Mouse (Mus musculus): ENCODE results near the gene Camta1. TPM values are rescaled to one million over a fixed set of nuclear protein-coding genes. Genes with fewer than 3 reads are reported as not detected.

The Camta1 gene
- polyA plus RNA-seq, 1 experiment from 2014 or later, result 130 TPM

- Histone ChIP-seq H3K9ac (replicated peaks) (no peak overlapping the region), H3K27me3 (no peaks in the 10 kb centered on the region), H3K4me2 (replicated peaks) (no peak overlapping the region), H3K4me1 (no peaks in the 10 kb centered on the region), H3K27ac (replicated peaks) (no peak overlapping the region), H3K9me3 (no peaks in the 10 kb centered on the region), H3K36me3 (no peaks in the 10 kb centered on the region), H3K4me3 (no peak overlapping the region)
- 93% methylated on average over 13 of the region's 13 CpGs for WGBS
- no peak for ATAC-seq (replicated peaks)
Measured at GRCm38 (mm10) chr4:151005656-151006318, 855.9 kb downstream of the Camta1 start.

- Histone ChIP-seq H3K36me3 (no peaks in the 10 kb centered on the region), H3K27me3 (no peaks in the 10 kb centered on the region), H3K9ac (replicated peaks) (no peak overlapping the region), H3K4me3 (no peak overlapping the region), H3K4me2 (replicated peaks) (no peak overlapping the region), H3K4me1 (no peaks in the 10 kb centered on the region), H3K27ac (replicated peaks) (no peak overlapping the region), H3K9me3 (no peaks in the 10 kb centered on the region)
- WGBS, result 69% methylated on average over 13 of the region's 13 CpGs
- ATAC-seq (replicated peaks), result no peak
Measured at GRCm38 (mm10) chr4:151001397-151001796, 860.3 kb downstream of the Camta1 start.

- Histone ChIP-seq H3K27ac (replicated peaks) (no peak overlapping the region), H3K4me3 (no peak overlapping the region), H3K36me3 (no peaks in the 10 kb centered on the region), H3K4me1 (no peaks in the 10 kb centered on the region), H3K9ac (replicated peaks) (no peak overlapping the region), H3K27me3 (no peaks in the 10 kb centered on the region), H3K4me2 (replicated peaks) (no peak overlapping the region), H3K9me3 (no peaks in the 10 kb centered on the region)
- WGBS, result 95% methylated on average over 9 of the region's 9 CpGs
- ATAC-seq (replicated peaks), result no peak
Measured at GRCm38 (mm10) chr4:150998626-150999025, 863.0 kb downstream of the Camta1 start.

- 92% methylated on average over 7 of the region's 7 CpGs for WGBS
- no peak for ATAC-seq (replicated peaks)
- Histone ChIP-seq H3K36me3 (no peaks in the 10 kb centered on the region), H3K9me3 (no peaks in the 10 kb centered on the region), H3K27me3 (no peaks in the 10 kb centered on the region), H3K4me3 (no peak within 1 kb of the TSS), H3K27ac (replicated peaks) (no peak within 1 kb of the TSS), H3K4me1 (no peaks in the 10 kb centered on the region), H3K4me2 (replicated peaks) (no peak within 1 kb of the TSS), H3K9ac (replicated peaks) (no peak within 1 kb of the TSS)
Measured at GRCm38 (mm10) chr4:150996797-150997196, 864.9 kb downstream of the Camta1 start, which contains the start of gene Uts2. Gene Uts2 (plus strand): TSS chr4:150997097.

DNA sequence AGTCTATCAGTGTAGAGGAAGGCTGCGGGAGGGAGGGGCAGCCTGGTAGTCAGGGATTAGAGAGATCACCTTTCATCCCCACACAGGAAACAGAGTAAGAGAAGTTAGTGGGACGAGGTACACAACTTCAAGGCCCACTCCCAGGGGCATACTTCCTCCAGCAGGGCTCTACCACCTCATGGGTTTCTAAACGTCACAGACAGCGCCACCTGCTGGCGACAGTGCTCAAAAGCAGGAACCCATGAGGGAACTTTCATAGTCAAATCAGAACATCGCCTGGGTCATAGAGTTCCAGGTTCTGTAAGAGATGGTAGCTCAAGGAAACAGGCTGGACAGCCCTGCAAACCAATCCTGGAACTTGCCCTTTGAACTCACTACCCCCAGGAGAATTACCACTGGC, 871.5 kb downstream of the Camta1 start:
- Histone ChIP-seq H3K4me1 (no peaks in the 10 kb centered on the region), H3K9me3 (no peaks in the 10 kb centered on the region), H3K9ac (replicated peaks) (no peak overlapping the region), H3K27me3 (no peaks in the 10 kb centered on the region), H3K27ac (replicated peaks) (no peak overlapping the region), H3K4me2 (replicated peaks) (no peak overlapping the region), H3K36me3 (no peaks in the 10 kb centered on the region), H3K4me3 (no peak overlapping the region)
- no peak for ATAC-seq (replicated peaks)
- WGBS, result 53% methylated on average over 6 of the region's 6 CpGs

DNA sequence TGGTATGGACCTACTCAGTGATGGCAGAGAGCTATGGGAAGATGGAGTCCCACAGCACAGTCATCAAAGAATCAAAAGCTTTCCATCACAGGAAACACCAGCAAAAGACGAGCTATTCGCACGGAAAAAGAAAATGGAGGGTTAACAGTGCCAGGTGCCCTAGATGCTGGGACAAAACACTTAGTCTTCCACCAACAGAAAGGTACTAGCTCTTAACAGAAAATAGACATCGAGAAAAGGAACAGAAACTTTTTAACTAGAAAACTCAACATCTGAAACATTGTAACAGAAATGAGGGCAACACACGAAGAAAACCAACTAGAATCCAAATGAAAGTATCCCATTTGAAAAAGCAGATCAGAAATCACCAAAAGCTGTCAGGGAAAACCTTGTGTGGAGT, 881.5 kb downstream of the Camta1 start:
- no peaks in the 10 kb centered on the region for H3K27me3 ChIP-seq
- no peak for ATAC-seq (replicated peaks)
- 87% methylated on average over 5 of the region's 5 CpGs for WGBS
- no peak overlapping the region for H3K4me2 ChIP-seq (replicated peaks)
- H3K27ac ChIP-seq (replicated peaks), result no peak overlapping the region
- no peaks in the 10 kb centered on the region for H3K9me3 ChIP-seq
- H3K9ac ChIP-seq (replicated peaks), result no peak overlapping the region
- H3K36me3 ChIP-seq, result no peaks in the 10 kb centered on the region
- no peak overlapping the region for H3K4me3 ChIP-seq
- H3K4me1 ChIP-seq, result no peaks in the 10 kb centered on the region

GRCm38 (mm10) chr4:150979455-150979854, 882.2 kb downstream of the Camta1 start:
- ATAC-seq (replicated peaks), result no peak
- H3K9ac ChIP-seq (replicated peaks), result no peak overlapping the region
- no peaks in the 10 kb centered on the region for H3K9me3 ChIP-seq
- WGBS, result 90% methylated on average over 9 of the region's 9 CpGs
- no peaks in the 10 kb centered on the region for H3K36me3 ChIP-seq
- H3K27me3 ChIP-seq, result no peaks in the 10 kb centered on the region
- no peaks in the 10 kb centered on the region for H3K4me1 ChIP-seq
- H3K4me2 ChIP-seq (replicated peaks), result no peak overlapping the region
- H3K27ac ChIP-seq (replicated peaks), result no peak overlapping the region
- no peak overlapping the region for H3K4me3 ChIP-seq

- no peaks in the 10 kb centered on the region for H3K27me3 ChIP-seq
- no peaks in the 10 kb centered on the region for H3K36me3 ChIP-seq
- H3K9me3 ChIP-seq, result no peaks in the 10 kb centered on the region
- no peaks in the 10 kb centered on the region for H3K4me1 ChIP-seq
- H3K4me2 ChIP-seq (replicated peaks), result no peak overlapping the region
- H3K4me3 ChIP-seq, result no peak overlapping the region
- no peak overlapping the region for H3K27ac ChIP-seq (replicated peaks)
- WGBS, result 69% methylated on average over 21 of the region's 21 CpGs
- ATAC-seq (replicated peaks), result no peak
- H3K9ac ChIP-seq (replicated peaks), result no peak overlapping the region
Measured at GRCm38 (mm10) chr4:150978156-150978910, 883.3 kb downstream of the Camta1 start.

DNA sequence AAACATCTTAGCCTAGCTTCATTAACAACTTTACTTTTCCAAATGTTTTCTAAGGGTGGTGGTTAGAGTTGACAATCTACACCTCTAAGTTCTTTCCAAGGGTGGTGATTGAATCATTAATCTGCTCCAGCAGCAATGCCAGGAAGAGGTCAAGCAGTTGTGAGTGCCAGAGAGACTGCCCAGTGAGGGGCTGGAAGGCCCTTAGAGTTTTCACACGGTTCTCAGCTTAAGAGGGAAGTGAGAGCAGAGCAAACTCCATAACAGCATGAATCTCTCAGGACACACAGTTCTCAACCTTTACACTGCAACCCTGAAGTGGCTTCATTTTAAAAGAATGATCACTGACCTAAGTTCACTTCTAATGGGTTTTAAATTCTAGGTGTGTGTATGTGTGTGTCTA, 886.5 kb downstream of the Camta1 start:
- no peak for ATAC-seq (replicated peaks)
- H3K4me3 ChIP-seq, result no peak overlapping the region
- 54% methylated on average over 1 of the region's 1 CpGs for WGBS
- no peaks in the 10 kb centered on the region for H3K9me3 ChIP-seq
- H3K4me1 ChIP-seq, result no peaks in the 10 kb centered on the region
- H3K36me3 ChIP-seq, result no peaks in the 10 kb centered on the region
- H3K27ac ChIP-seq (replicated peaks), result no peak overlapping the region
- no peaks in the 10 kb centered on the region for H3K27me3 ChIP-seq
- no peak overlapping the region for H3K9ac ChIP-seq (replicated peaks)
- no peak overlapping the region for H3K4me2 ChIP-seq (replicated peaks)

GRCm38 (mm10) chr4:150973264-150973663, 888.4 kb downstream of the Camta1 start:
- Histone ChIP-seq H3K9ac (replicated peaks) (no peak overlapping the region), H3K4me2 (replicated peaks) (no peak overlapping the region), H3K9me3 (no peaks in the 10 kb centered on the region), H3K36me3 (no peaks in the 10 kb centered on the region), H3K4me3 (no peak overlapping the region), H3K27ac (replicated peaks) (no peak overlapping the region), H3K27me3 (no peaks in the 10 kb centered on the region), H3K4me1 (no peaks in the 10 kb centered on the region)
- no peak for ATAC-seq (replicated peaks)
- WGBS, result 83% methylated on average over 8 of the region's 8 CpGs

DNA sequence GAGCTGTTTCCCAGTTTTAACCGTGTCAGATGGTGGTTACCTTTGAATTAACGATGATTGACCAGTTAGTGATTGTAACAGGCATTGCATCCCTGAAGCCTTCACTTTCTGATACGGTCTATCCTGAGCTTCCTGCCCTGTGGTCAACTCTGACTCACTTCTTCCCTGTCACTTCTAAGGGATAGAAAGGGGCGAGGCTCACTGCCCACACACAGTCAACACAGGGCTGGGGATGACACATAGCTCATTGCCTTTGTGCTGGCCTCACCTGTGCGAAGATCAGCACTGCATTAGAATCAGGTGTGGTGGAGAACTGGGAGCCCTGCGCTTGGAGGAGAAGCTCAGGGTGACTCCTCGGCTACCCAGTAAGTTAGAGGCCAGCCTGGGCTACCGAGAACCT, 892.7 kb downstream of the Camta1 start:
- no peaks in the 10 kb centered on the region for H3K9me3 ChIP-seq
- H3K4me2 ChIP-seq (replicated peaks), result no peak overlapping the region
- no peaks in the 10 kb centered on the region for H3K36me3 ChIP-seq
- no peak overlapping the region for H3K4me3 ChIP-seq
- H3K27ac ChIP-seq (replicated peaks), result no peak overlapping the region
- H3K4me1 ChIP-seq, result 0 out of 2 replicates have a peak, but pooled peaks cover 3% of the 10 kb centered on the region
- H3K27me3 ChIP-seq, result no peaks in the 10 kb centered on the region
- ATAC-seq (replicated peaks), result no peak
- H3K9ac ChIP-seq (replicated peaks), result no peak overlapping the region
- WGBS, result 90% methylated on average over 8 of the region's 8 CpGs

- H3K9me3 ChIP-seq, result no peaks in the 10 kb centered on the region
- WGBS, result 22% methylated on average over 7 of the region's 7 CpGs
- no peaks in the 10 kb centered on the region for H3K27me3 ChIP-seq
- ATAC-seq (replicated peaks), result no peak
- no peak overlapping the region for H3K4me2 ChIP-seq (replicated peaks)
- H3K9ac ChIP-seq (replicated peaks), result no peak overlapping the region
- H3K4me3 ChIP-seq, result no peak overlapping the region
- no peak overlapping the region for H3K27ac ChIP-seq (replicated peaks)
- 0 out of 2 replicates have a peak, but pooled peaks cover 6% of the 10 kb centered on the region for H3K4me1 ChIP-seq
- no peaks in the 10 kb centered on the region for H3K36me3 ChIP-seq
Measured at GRCm38 (mm10) chr4:150966556-150966955, 895.1 kb downstream of the Camta1 start.
